Mouse (Mus musculus) adrenal gland, adult 8-10 months (tissue): ENCODE measurements around the gene Pdzd9. TPM values are rescaled to one million over a fixed set of nuclear protein-coding genes. Genes with fewer than 3 reads are reported as not detected.

Experiments used
- DNase-seq: peaks from one replicate; pipeline ENCODE4 v3.0.0; 2022
- total RNA-seq, 4 experiments: library from RNA; stranded (reverse); gene quantifications; 2 replicates each; pipeline ENCODE4 v1.2.4; 2022

The Pdzd9 gene
- total RNA-seq, 4 experiments from 2014 or later: not detected

DNA sequence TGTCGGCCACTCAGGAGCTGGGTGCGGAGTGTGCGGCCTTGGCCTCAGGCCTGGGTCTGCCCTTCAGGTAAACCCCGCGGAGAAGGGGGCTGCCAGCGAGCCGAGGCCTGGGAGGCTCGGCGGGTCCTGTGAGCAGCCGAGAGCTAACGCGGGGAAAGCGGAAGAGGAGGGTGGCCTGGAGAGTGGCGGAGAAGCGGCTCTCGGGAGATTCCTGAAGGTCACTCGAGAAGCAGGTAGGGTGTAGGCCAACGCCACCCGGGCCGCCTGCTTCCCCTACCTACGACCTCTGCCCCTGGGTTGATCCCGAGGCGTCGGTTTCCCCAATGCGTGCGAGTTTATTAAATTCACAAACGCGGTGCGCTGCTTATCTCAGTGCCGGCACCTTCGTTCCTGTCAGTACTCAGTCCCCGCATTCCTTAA is 34.8 kb downstream of the Pdzd9 start:
- no peak for DNase-seq

DNA sequence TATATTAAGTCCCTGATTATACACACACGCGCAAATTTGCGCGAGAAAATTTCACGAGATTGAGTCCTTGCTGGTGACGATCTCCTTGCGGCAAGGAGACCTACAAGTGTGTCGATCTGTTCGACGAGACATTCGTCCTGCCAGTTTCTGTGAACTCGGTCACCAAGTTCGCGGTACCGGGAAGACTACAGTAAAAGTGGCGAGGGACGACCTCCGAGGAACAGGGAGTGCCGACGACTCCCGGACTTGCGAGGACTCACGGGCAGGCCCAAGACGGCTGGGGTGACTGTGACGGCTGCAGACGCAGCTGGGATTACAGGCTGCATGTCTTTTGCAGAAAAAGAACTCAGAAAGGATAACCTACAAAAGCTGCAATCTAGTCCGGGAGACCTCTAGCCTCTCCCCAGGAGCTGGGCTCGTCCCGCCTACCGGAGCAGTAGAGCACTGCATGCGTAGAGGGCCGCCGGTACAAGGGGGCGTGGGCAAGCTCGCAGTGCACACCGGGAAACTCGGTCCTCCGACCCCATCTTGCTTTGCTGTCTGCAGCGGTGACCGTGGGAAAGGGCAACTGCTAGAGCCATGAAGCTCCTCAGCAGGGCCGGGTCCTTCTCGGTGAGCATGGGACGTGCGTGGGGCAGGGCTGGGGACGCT is 35.3 kb downstream of the Pdzd9 start, which contains the start of gene Uqcrc2:
Uqcrc2 (plus strand) TSS at position 466 of the 651 bp plus-strand sequence.
- DNase-seq: peak; percentile 80

DNA sequence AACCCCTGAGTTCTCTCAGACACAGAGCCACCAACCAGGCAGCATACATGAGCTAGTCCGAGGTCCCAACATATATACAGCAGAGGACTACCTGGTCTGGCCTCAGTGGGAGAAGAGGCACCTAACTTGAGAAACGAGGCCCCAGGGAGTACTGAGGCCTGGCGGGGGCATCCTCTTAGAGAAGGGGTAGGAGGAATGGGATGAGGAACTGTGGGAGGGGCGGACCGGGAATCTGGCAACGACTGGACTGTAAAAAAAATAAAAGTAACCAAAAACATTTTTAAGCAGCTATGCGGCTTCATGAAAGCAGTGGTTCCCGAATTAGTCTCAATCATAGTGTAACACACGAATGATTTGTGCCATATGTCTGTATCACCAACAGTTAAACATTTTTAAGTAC is 35.8 kb downstream of the Pdzd9 start:
- DNase-seq: no peak

DNA sequence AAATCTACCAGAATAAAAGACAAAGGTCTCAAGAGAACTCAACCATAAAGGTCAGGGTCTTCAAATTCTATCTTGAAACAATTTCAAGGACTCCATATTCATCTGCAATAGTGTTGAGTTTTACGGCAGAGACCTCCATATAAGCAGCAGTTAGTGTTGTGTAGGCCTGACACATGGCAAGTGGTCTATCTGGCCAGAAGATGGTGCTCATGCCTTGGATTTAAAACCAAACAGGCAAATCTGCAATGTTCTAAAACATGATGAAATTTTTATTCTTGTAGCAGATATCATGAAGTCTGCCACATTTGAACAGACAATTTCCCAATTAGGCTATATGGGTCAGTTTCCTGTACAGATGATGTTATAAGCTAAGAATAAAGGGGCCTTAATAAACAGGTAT is 37.6 kb downstream of the Pdzd9 start:
- no peak for DNase-seq

DNA sequence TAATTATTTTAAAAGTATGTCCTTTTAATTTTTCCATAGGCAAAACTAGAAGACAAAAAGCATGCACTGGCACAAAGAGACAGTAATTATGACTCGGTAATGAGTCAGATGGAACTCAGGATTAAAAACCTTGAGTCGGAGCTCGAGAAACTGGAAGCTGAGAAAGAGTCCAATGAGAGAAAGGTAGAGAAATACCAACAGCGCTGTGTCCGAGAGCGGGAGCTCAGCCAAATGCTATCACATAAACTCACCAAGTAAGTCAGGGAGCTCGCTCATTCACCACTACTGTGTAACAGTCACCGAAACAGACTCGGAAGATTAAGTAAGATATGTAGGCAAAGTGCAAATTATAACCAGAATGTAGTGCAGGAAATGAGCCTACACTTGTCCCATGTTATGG is 49.3 kb downstream of the Pdzd9 start:
- peak; percentile 47 for DNase-seq

DNA sequence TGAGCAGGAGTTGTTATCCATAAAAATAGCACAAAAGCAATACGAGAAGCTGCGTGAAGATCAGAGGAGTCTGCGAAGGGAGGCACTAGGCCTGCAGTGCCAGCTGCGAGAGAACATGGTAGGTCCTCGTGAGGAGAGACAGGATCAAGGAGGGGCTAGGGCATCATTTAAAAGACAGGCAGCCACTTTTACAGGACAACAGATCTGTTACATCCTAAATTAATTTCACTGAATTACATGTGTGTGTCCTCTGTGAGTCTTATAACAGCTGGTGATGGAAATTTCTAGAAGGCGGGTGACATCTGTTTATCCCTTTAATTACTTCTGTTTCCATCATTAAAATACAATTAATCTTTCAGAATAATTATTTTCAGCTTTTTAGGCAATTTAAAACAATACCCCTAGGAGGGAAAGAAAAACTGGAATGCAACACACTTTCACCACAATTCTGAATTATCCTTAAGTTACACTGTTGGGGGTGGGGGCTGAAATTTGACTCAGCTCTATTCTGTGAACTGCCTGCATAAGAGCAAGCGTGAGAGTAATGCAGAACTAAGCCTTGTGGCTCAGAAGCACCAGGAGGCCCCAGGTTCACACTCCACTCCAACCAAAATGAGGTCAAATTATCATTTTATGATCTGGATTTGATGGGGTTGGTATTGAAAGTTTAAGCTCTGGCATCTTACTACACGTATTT is 49.9 kb downstream of the Pdzd9 start:
- no peak for DNase-seq

Other genes with a start within 250 kb of the Pdzd9 start
- 100 to 1,000 TPM; 220 to 332 (median 263) TPM for gene Uqcrc2, start 35.2 kb downstream of the Pdzd9 start, total RNA-seq
- 10 to 100 TPM; 43.3 to 54.1 (median 52.1) TPM for gene Mosmo, start 7.3 kb upstream of the Pdzd9 start, total RNA-seq
- 1 to 10 TPM; 1.1 to 5.5 (median 3.3) TPM for gene Vwa3a, start 69.0 kb upstream of the Pdzd9 start, total RNA-seq
- not detected for gene Gm5737, start 142.0 kb upstream of the Pdzd9 start, total RNA-seq
- 10 to 100 TPM; 27.2 to 51.2 (median 40.8) TPM for gene Eef2k, start 172.5 kb upstream of the Pdzd9 start, total RNA-seq
- gene Polr3e, start 247.4 kb upstream of the Pdzd9 start, total RNA-seq: 10 to 100 TPM; 23.6 to 34.6 (median 27.7) TPM